Comparison of ENCODE assay signal across 13 mouse cellular contexts in genomic region chr1:58723809-58724405, GRCm38 (mm10). TPM values are rescaled to one million over a fixed set of nuclear protein-coding genes. Genes with fewer than 3 reads are reported as not detected.
DNase-seq lines count a peak whose midpoint lies in the region; ATAC-seq and TF ChIP-seq lines count a peak whose summit lies in the region.
"Had no signal": no experiment of that assay in that cellular context is flagged by ENCODE, and none has a peak within 500 bp of the region (broad histone marks: within the 10 kb centered on the region; RNA-seq: fewer than 3 reads in every experiment).

No protein-coding gene starts in this region.

- no peak for DNase-seq in heart, adult 9 months (ENCODE audit: low spot score in 2 of 2)
- DNase-seq in lung, embryonic 14.5 days: peak; percentile 26
- DNase-seq in lung, postnatal 10 days: no peak
- DNase-seq in embryonic facial prominence, embryonic 14.5 days (ENCODE audit: low spot score): peak; percentile 13
- no peak for DNase-seq in spleen, postnatal 36 days (ENCODE audit: low spot score in 2 of 2)
- DNase-seq: adrenal gland, postnatal 10 days; cerebellum, adult 18-20 months; thymus, postnatal 25 days had no signal

- H3K9ac ChIP-seq in heart, embryonic 11.5 days (ENCODE audit: low read depth, low read length): no peak overlapping the region
- H3K9ac ChIP-seq in lung, embryonic 14.5 days: no peak overlapping the region
- no peak overlapping the region for H3K9ac ChIP-seq in embryonic facial prominence, embryonic 14.5 days (ENCODE audit: low read depth, low read length)
- H3K9ac ChIP-seq in limb, embryonic 15.5 days: no peak overlapping the region
- H3K9ac ChIP-seq: liver, embryonic 14.5 days; midbrain, embryonic 13.5 days had no signal

- no peak overlapping the region for H3K27ac ChIP-seq in heart, embryonic 11.5 days (ENCODE audit: low read depth, low read length)
- H3K27ac ChIP-seq in lung, embryonic 14.5 days (ENCODE audit: low read depth): 0 out of 2 replicates have a peak overlapping the region, but pooled peaks have one; percentile 4
- H3K27ac ChIP-seq in embryonic facial prominence, embryonic 14.5 days (replicated peaks; ENCODE audit: low read depth, low read length): peak overlapping the region; percentile 10; the same call in 1 of the 2 replicates
- peak overlapping the region; percentile 69 for H3K27ac ChIP-seq in limb, embryonic 15.5 days
- H3K27ac ChIP-seq: liver, embryonic 14.5 days; midbrain, embryonic 13.5 days had no signal

- H3K4me1 ChIP-seq in heart, embryonic 11.5 days (ENCODE audit: control insufficient read depth, insufficient read depth, low read length): peaks cover 14% of the 10 kb centered on the region; the same call in 1 of the 2 replicates
- no peaks in the 10 kb centered on the region for H3K4me1 ChIP-seq in lung, embryonic 14.5 days (ENCODE audit: insufficient read depth)
- 0 out of 2 replicates have a peak, but pooled peaks cover 4% of the 10 kb centered on the region for H3K4me1 ChIP-seq in embryonic facial prominence, embryonic 14.5 days (ENCODE audit: control insufficient read depth, insufficient read depth, low read length)
- peaks cover 13% of the 10 kb centered on the region for H3K4me1 ChIP-seq in limb, embryonic 15.5 days

- WGBS in heart, embryonic 11.5 days (ENCODE audit: insufficient replicate concordance): 55% methylated on average over 7 of the region's 7 CpGs
- 50% methylated on average over 7 of the region's 7 CpGs for WGBS in lung, embryonic 14.5 days
- WGBS in embryonic facial prominence, embryonic 14.5 days: 48% methylated on average over 7 of the region's 7 CpGs
- 45% methylated on average over 7 of the region's 7 CpGs for WGBS in limb, embryonic 15.5 days

- H3K36me3 ChIP-seq in heart, embryonic 11.5 days (ENCODE audit: control insufficient read depth, insufficient read depth, low read length): peaks cover 4% of the 10 kb centered on the region; the same call in 1 of the 2 replicates
- H3K36me3 ChIP-seq in lung, embryonic 14.5 days (ENCODE audit: insufficient read depth): peaks cover 51% of the 10 kb centered on the region
- peaks cover 28% of the 10 kb centered on the region for H3K36me3 ChIP-seq in embryonic facial prominence, embryonic 14.5 days (ENCODE audit: control insufficient read depth, insufficient read depth, low read length)
- H3K36me3 ChIP-seq in limb, embryonic 15.5 days: peaks cover 39% of the 10 kb centered on the region

- no peak for TF ChIP-seq CTCF in lung, embryonic 14.5 days (IDR thresholded peaks at IDR 0.05; ENCODE audit: low read depth)

- peak overlapping the region; percentile 32; the same call in 1 of the 2 replicates for H3K4me2 ChIP-seq in heart, embryonic 11.5 days
- peak overlapping the region; percentile 20; the same call in 1 of the 2 replicates for H3K4me2 ChIP-seq in lung, embryonic 14.5 days
- H3K4me2 ChIP-seq in embryonic facial prominence, embryonic 14.5 days (ENCODE audit: low read depth, low read length): peak overlapping the region; percentile 18; the same call in 1 of the 2 replicates
- H3K4me2 ChIP-seq in limb, embryonic 15.5 days: peak overlapping the region; percentile 14; the same call in 1 of the 2 replicates
- H3K4me2 ChIP-seq: midbrain, embryonic 13.5 days had no signal

- H3K27me3 ChIP-seq in heart, embryonic 11.5 days (ENCODE audit: control insufficient read depth, insufficient read depth, low read length): no peaks in the 10 kb centered on the region
- no peaks in the 10 kb centered on the region for H3K27me3 ChIP-seq in lung, embryonic 14.5 days (ENCODE audit: insufficient read depth, low read length)
- no peaks in the 10 kb centered on the region for H3K27me3 ChIP-seq in embryonic facial prominence, embryonic 14.5 days (replicated peaks; ENCODE audit: control insufficient read depth, insufficient read depth, low read length)
- H3K27me3 ChIP-seq in limb, embryonic 15.5 days: no peaks in the 10 kb centered on the region
- H3K27me3 ChIP-seq: midbrain, embryonic 13.5 days had no signal

- no peak for ATAC-seq in heart, embryonic 11.5 days (replicated peaks; ENCODE audit: insufficient number of reproducible peaks, low FRiP score, low TSS enrichment)
- no peak for ATAC-seq in lung, embryonic 14.5 days (ENCODE audit: insufficient read depth)
- ATAC-seq in embryonic facial prominence, embryonic 14.5 days (ENCODE audit: low read depth): no peak
- ATAC-seq in limb, embryonic 15.5 days (ENCODE audit: insufficient number of reproducible peaks, low FRiP score, low TSS enrichment, low read depth): no peak
- ATAC-seq: midbrain, embryonic 13.5 days had no signal

- H3K4me3 ChIP-seq in heart, embryonic 11.5 days (ENCODE audit: low read depth, low read length): no peak overlapping the region
- H3K4me3 ChIP-seq in lung, embryonic 14.5 days (ENCODE audit: low read depth, low read length): no peak overlapping the region
- no peak overlapping the region for H3K4me3 ChIP-seq in embryonic facial prominence, embryonic 14.5 days (ENCODE audit: low read depth, low read length)
- H3K4me3 ChIP-seq in limb, embryonic 15.5 days: no peak overlapping the region
- H3K4me3 ChIP-seq: erythroblast, embryonic 14.5 days; midbrain, embryonic 13.5 days had no signal

- no peaks in the 10 kb centered on the region for H3K9me3 ChIP-seq in heart, embryonic 11.5 days (replicated peaks; ENCODE audit: control insufficient read depth, low read length)
- no peaks in the 10 kb centered on the region for H3K9me3 ChIP-seq in lung, embryonic 14.5 days (ENCODE audit: low read depth, low read length)
- no peaks in the 10 kb centered on the region for H3K9me3 ChIP-seq in embryonic facial prominence, embryonic 14.5 days (ENCODE audit: control insufficient read depth, low read length)
- no peaks in the 10 kb centered on the region for H3K9me3 ChIP-seq in limb, embryonic 15.5 days
- H3K9me3 ChIP-seq: midbrain, embryonic 13.5 days had no signal

RNA-seq across cellular contexts. Expression of gene Cflar, which starts 12.6 kb away (rescaled TPM):
- polyA plus RNA-seq in heart, embryonic 11.5 days (2014; fragmentation: Nextera tagmentation; extraction: Ambion mirVana): 26.7 and 32.6 TPM in 2 replicates
- polyA plus RNA-seq in lung, embryonic 14.5 days (2014; fragmentation: Nextera tagmentation; extraction: Ambion mirVana): 35.3 and 35.9 TPM in 2 replicates
- 32.4 and 33.9 TPM in 2 replicates for polyA plus RNA-seq in embryonic facial prominence, embryonic 14.5 days (2014; fragmentation: Nextera tagmentation; extraction: Ambion mirVana)
- polyA plus RNA-seq in limb, embryonic 15.5 days (2015; fragmentation: Nextera tagmentation; extraction: Ambion mirVana): 40.5 and 41.2 TPM in 2 replicates

RNA-seq across cellular contexts. Expression of gene Als2cr12, which starts 28.1 kb away (rescaled TPM):
- not detected in 2 replicates for polyA plus RNA-seq in heart, embryonic 11.5 days (2014; fragmentation: Nextera tagmentation; extraction: Ambion mirVana)
- not detected in 2 replicates for polyA plus RNA-seq in lung, embryonic 14.5 days (2014; fragmentation: Nextera tagmentation; extraction: Ambion mirVana)
- 0.13 and 0.22 TPM in 2 replicates for polyA plus RNA-seq in embryonic facial prominence, embryonic 14.5 days (2014; fragmentation: Nextera tagmentation; extraction: Ambion mirVana)
- polyA plus RNA-seq in limb, embryonic 15.5 days (2015; fragmentation: Nextera tagmentation; extraction: Ambion mirVana): 0.10 and 0.16 TPM in 2 replicates
- polyA plus RNA-seq: erythroblast, embryonic 14.5 days; liver, embryonic 14.5 days; midbrain, embryonic 13.5 days had no signal

Comparison
In these comparisons a context has a peak if more than half of its experiments do, and no peak if none do; other contexts are left out.
1. DNase-seq: peak in lung, embryonic 14.5 days (single experiment) and embryonic facial prominence, embryonic 14.5 days (single experiment); none in heart, adult 9 months (0 of 2), lung, postnatal 10 days (single experiment) and spleen, postnatal 36 days (0 of 2).
2. Peak in every context shown above with its lines, with median percentiles within 50 percentile points of each other: H3K4me2 ChIP-seq.